Mouse (Mus musculus) duodenum, adult 2 months (tissue): Measurements from ENCODE around the gene Gm16427. TPM values are rescaled to one million over a fixed set of nuclear protein-coding genes. Genes with fewer than 3 reads are reported as not detected.

Source experiments
- polyA plus RNA-seq: library from polyadenylated mRNA; depleted of rRNA; stranded (reverse); fragments of >200 nt; gene quantifications from 2 replicates; pipeline ENCODE4 v1.2.3, GENCODE M21; 2012; ENCODE audit warnings: low replicate concordance; rRNA removed

The Gm16427 gene
- not detected in 2 replicates for polyA plus RNA-seq

GRCm38 (mm10) chr5:93540100-93540499 lies at the start of gene Gm16427:
Gene Gm16427, minus strand, starts transcription at chr5:93540200.

Other genes starting within 250 kb of the Gm16427 start
- 0.12 and 0.58 TPM in 2 replicates for gene C87414, start 131.4 kb upstream of the Gm16427 start, polyA plus RNA-seq